Mouse (Mus musculus) erythroblast, embryonic 14.5 days (primary cell): ENCODE results near the gene Trpt1. TPM values are rescaled to one million over a fixed set of nuclear protein-coding genes. Genes with fewer than 3 reads are reported as not detected.
"Not testable (repeated sequence)": the region's sequence is repeated elsewhere in the genome, so short reads cannot be mapped to it uniquely, and the experiment has no call there.

Experiments
- H3K27me3 ChIP-seq: 2 replicates; pipeline ENCODE4 v1.6.1; 2012; ENCODE audit warnings: inconsistent platforms; ENCODE audit not compliant: control insufficient read depth
- H3K36me3 ChIP-seq: 2 replicates; pipeline ENCODE4 v1.6.1; 2012; ENCODE audit warnings: mild to moderate bottlenecking, inconsistent platforms; ENCODE audit not compliant: control insufficient read depth
- H3K4me1 ChIP-seq: 2 replicates; pipeline ENCODE4 v1.6.1; 2012; ENCODE audit warnings: inconsistent platforms; ENCODE audit not compliant: control insufficient read depth
- H3K4me3 ChIP-seq: replicated peaks from 2 replicates; pipeline ENCODE3; 2012; ENCODE audit warnings: moderate library complexity, mild to moderate bottlenecking, inconsistent platforms
- H3K9me3 ChIP-seq: 2 replicates; pipeline ENCODE4 v1.6.1; 2012; ENCODE audit warnings: low read length, inconsistent platforms, mixed read lengths; ENCODE audit not compliant: control insufficient read depth
- GATA1 ChIP-seq: IDR thresholded peaks from 2 replicates; pipeline ENCODE4 v1.6.1; 2012; ENCODE audit warnings: low read length, inconsistent platforms, mixed read lengths
- TAL1 ChIP-seq: IDR thresholded peaks from 3 replicates; pipeline ENCODE4 v1.6.1; 2012; ENCODE audit warnings: low read length, inconsistent platforms, mixed read lengths
- polyA plus RNA-seq: library from polyadenylated mRNA; stranded (reverse); fragments of >175 nt; gene quantifications from 2 replicates; pipeline ENCODE4 v1.2.3, GENCODE M21; 2012

Gene Trpt1
- polyA plus RNA-seq, 1 experiment: 0.10 TPM

- Histone ChIP-seq H3K36me3 (peaks cover 20% of the 10 kb centered on the region), H3K4me3 (no peak overlapping the region), H3K27me3 (no peaks in the 10 kb centered on the region), H3K9me3 (no peaks in the 10 kb centered on the region), H3K4me1 (peaks cover 62% of the 10 kb centered on the region)
- no peak for TF ChIP-seq TAL1
- TF ChIP-seq GATA1: no peak
Observed at GRCm38 (mm10) chr19:6989251-6989650, 6.7 kb upstream of the Trpt1 start.

DNA sequence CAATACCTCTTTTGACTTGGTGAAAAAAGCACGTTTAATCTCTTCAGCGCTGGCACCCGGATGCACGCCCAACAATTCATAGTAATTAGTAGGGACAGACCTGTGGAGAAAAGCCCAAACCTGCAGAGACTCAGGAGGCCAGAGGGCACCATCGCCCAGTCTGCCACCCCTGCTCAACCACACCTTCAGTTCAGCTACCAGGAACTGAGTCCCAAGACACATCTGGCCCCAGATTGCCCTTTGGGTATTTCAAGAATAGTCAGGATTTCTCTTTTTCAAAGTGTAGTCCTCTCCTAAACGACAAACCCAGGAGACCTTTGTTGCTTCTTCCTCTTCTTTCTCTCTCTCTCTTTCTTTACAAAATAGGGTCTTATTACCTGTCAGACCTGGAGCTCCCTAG is 5.2 kb upstream of the Trpt1 start:
- H3K4me1 ChIP-seq: peaks cover 69% of the 10 kb centered on the region
- H3K36me3 ChIP-seq: peaks cover 16% of the 10 kb centered on the region

GRCm38 (mm10) chr19:6991166-6991565 is 4.8 kb upstream of the Trpt1 start:
- Histone ChIP-seq H3K4me1 (peaks cover 68% of the 10 kb centered on the region), H3K36me3 (peaks cover 12% of the 10 kb centered on the region)
- H3K27me3 ChIP-seq, H3K4me3 ChIP-seq, H3K9me3 ChIP-seq: not testable (repeated sequence)

More for the DNA sequence above, 5.2 kb upstream of the Trpt1 start:
- Histone ChIP-seq H3K9me3 (no peaks in the 10 kb centered on the region), H3K4me3 (no peak overlapping the region), H3K27me3 (no peaks in the 10 kb centered on the region)
- TF ChIP-seq TAL1 (no peak), GATA1 (no peak)

- Histone ChIP-seq H3K27me3 (no peaks in the 10 kb centered on the region), H3K9me3 (no peaks in the 10 kb centered on the region), H3K4me3 (peak within 1 kb of the TSS; percentile 86), H3K4me1 (peaks cover 65% of the 10 kb centered on the region), H3K36me3 (peaks cover 12% of the 10 kb centered on the region)
- TF ChIP-seq TAL1 (no peak), GATA1 (no peak)
Observed at GRCm38 (mm10) chr19:6992011-6992858, 3.7 kb upstream of the Trpt1 start, which contains the start of gene Dnajc4. Gene Dnajc4, minus strand, starts transcription at chr19:6992572.

GRCm38 (mm10) chr19:6993011-6993770 is 2.7 kb upstream of the Trpt1 start:
- H3K9me3 ChIP-seq: no peaks in the 10 kb centered on the region
- H3K27me3 ChIP-seq: no peaks in the 10 kb centered on the region
- H3K4me1 ChIP-seq: peaks cover 62% of the 10 kb centered on the region
- TF ChIP-seq GATA1: no peak
- no peak for TF ChIP-seq TAL1
- H3K4me3 ChIP-seq: peak overlapping the region; percentile 86
- H3K36me3 ChIP-seq: peaks cover 20% of the 10 kb centered on the region

GRCm38 (mm10) chr19:6994002-6994401 is 1.9 kb upstream of the Trpt1 start:
- Histone ChIP-seq H3K4me3 (no peak overlapping the region), H3K27me3 (no peaks in the 10 kb centered on the region), H3K9me3 (no peaks in the 10 kb centered on the region), H3K4me1 (peaks cover 64% of the 10 kb centered on the region), H3K36me3 (peaks cover 28% of the 10 kb centered on the region)
- TF ChIP-seq TAL1 (no peak), GATA1 (no peak)

GRCm38 (mm10) chr19:6994489-6994888 is 1.4 kb upstream of the Trpt1 start:
- H3K36me3 ChIP-seq: peaks cover 30% of the 10 kb centered on the region
- no peaks in the 10 kb centered on the region for H3K9me3 ChIP-seq
- no peak overlapping the region for H3K4me3 ChIP-seq
- H3K27me3 ChIP-seq: no peaks in the 10 kb centered on the region
- H3K4me1 ChIP-seq: peaks cover 69% of the 10 kb centered on the region
- TF ChIP-seq GATA1 (no peak), TAL1 (no peak)

GRCm38 (mm10) chr19:6995255-6995991 is 508 bp upstream of the Trpt1 start:
- TF ChIP-seq TAL1 (no peak), GATA1 (no peak)
- Histone ChIP-seq H3K27me3 (no peaks in the 10 kb centered on the region), H3K9me3 (no peaks in the 10 kb centered on the region), H3K4me1 (peaks cover 66% of the 10 kb centered on the region), H3K36me3 (peaks cover 37% of the 10 kb centered on the region), H3K4me3 (peak overlapping the region; percentile 71)

DNA sequence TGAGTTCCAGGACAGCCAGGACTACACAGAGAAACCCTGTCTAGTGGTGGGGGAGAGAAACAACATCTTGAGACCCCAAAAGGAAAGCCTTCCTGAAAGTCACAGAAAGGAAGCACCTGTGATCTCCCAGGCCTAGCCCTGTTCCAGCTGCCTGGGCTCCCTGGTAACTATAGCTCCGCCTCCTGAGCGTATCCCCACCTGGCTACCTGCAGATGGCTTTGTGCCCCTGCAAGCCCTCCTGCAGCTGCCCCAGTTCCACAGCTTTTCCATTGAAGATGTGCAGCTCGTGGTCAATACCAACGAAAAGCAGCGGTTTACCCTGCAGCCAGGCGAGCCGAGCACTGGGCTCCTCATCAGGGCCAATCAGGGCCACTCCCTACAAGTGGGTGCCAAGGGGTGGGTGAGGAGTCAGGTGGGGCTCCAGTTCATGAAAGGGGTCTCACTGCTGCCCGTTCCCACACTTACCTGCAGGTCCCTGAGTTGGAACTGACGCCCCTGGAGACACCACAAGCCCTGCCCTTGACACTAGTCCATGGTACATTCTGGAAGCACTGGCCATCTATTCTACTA is 1.9 kb downstream of the Trpt1 start:
- Histone ChIP-seq H3K4me3 (no peak overlapping the region), H3K27me3 (no peaks in the 10 kb centered on the region), H3K36me3 (peaks cover 60% of the 10 kb centered on the region), H3K9me3 (no peaks in the 10 kb centered on the region), H3K4me1 (peaks cover 52% of the 10 kb centered on the region)
- TF ChIP-seq TAL1: no peak
- TF ChIP-seq GATA1: no peak
